Mouse (Mus musculus): ENCODE data around the gene Cyp4a14. TPM values are rescaled to one million over a fixed set of nuclear protein-coding genes. Genes with fewer than 3 reads are reported as not detected.

Gene Cyp4a14
- polyA plus RNA-seq, 1 experiment from 2014 or later: not detected

Other genes with a start within 250 kb of the Cyp4a14 start
- gene Cyp4a12a, start 197.1 kb downstream of the Cyp4a14 start, polyA plus RNA-seq (2016; fragmentation: Nextera tagmentation; extraction: Ambion mirVana): not detected in 2 replicates
- not detected in 2 replicates for gene Cyp4a12b, start 84.5 kb downstream of the Cyp4a14 start, polyA plus RNA-seq (2016; fragmentation: Nextera tagmentation; extraction: Ambion mirVana)
- gene Cyp4a30b, start 43.5 kb downstream of the Cyp4a14 start, polyA plus RNA-seq (2016; fragmentation: Nextera tagmentation; extraction: Ambion mirVana): not detected in 2 replicates
- gene Cyp4a10, start 22.1 kb upstream of the Cyp4a14 start, polyA plus RNA-seq (2016; fragmentation: Nextera tagmentation; extraction: Ambion mirVana): not detected in 2 replicates
- gene Cyp4a31, start 67.5 kb upstream of the Cyp4a14 start, polyA plus RNA-seq (2016; fragmentation: Nextera tagmentation; extraction: Ambion mirVana): not detected in 2 replicates
- not detected in 2 replicates for gene Cyp4a32, start 104.8 kb upstream of the Cyp4a14 start, polyA plus RNA-seq (2016; fragmentation: Nextera tagmentation; extraction: Ambion mirVana)
- gene Cyp4b1, start 151.6 kb upstream of the Cyp4a14 start, polyA plus RNA-seq (2016; fragmentation: Nextera tagmentation; extraction: Ambion mirVana): 0.42 and 0.87 TPM in 2 replicates
- gene Efcab14, start 241.6 kb upstream of the Cyp4a14 start, polyA plus RNA-seq (2016; fragmentation: Nextera tagmentation; extraction: Ambion mirVana): 18.8 and 21.4 TPM in 2 replicates

All from liver, embryonic 12.5 days (tissue).